Mouse (Mus musculus): ENCODE measurements around the gene Pithd1. TPM values are rescaled to one million over a fixed set of nuclear protein-coding genes. Genes with fewer than 3 reads are reported as not detected.

Gene Pithd1
- total RNA-seq (2012; rRNA removed): 75.5 and 77.7 TPM in 2 replicates
- 10 to 100 TPM in 1 of 2 experiments, not detected in 1; 62.8 TPM for polyA plus RNA-seq (2012; ENCODE audit: insufficient read depth in 1 of 2, insufficient read length in 2 of 2, low read depth in 1 of 2, low replicate concordance in 2 of 2, missing spikeins in 1 of 2)

DNA sequence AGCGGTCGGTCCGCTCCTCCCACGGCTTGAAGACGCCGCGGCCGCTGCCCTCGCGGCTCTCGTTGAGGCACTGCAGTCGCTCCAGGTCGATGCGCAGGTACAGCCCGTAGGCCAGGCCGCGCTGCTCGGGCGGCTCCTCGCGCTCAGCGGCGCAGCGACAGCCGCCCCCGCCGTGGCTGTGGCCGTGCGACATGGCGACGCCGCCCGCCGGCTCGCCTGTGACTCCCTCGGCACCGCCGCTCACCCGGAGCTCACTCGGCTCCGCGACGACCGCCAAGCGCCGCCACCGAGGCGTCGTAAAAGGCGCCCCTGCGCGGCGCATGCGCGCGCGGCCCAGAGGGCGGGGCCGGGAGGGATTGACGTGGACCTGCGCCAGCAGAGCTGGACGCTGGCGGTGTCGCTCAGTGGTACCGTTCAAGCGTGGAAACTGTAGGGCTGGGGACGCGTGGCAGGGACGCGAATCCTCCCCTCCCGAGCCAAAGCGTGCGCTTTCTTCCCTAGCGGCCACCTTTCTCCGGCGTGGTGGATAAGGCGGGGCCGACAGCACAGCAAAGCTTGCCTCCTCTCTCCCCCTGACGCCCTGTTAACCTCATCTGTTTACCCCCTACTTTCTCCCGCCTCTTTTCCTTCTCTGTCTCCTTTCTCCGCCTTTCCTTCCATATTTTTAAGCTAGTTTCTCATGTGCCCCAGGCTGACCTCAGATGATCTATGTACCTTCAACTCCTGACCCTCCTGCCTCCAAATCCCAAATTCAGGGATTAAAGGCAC is at the start of gene Pithd1:
Pithd1 (minus strand) TSS at position 322 of the 768 bp plus-strand sequence.
- peak within 1 kb of the TSS; percentile 96 for H3K9ac ChIP-seq (ENCODE audit: control insufficient read depth, low read depth, low read length, poor library complexity, severe bottlenecking)
- TF ChIP-seq POLR2AphosphoS2 (IDR thresholded peaks at IDR 0.05; ENCODE audit: low read length) (peak; percentile 81; the same call in 1 of the 2 replicates), NRF1 (IDR thresholded peaks at IDR 0.05; ENCODE audit: insufficient read depth, low read depth, low read length, poor library complexity, severe bottlenecking) (peak; percentile 97), TBP (IDR thresholded peaks at IDR 0.05; ENCODE audit: low read depth, low read length) (peak; percentile 81), CTCF (IDR thresholded peaks at IDR 0.05 in 2 of 3, conservative IDR thresholded peaks at IDR 0.05 in 1 of 3; ENCODE audit: control insufficient read depth in 1 of 3, insufficient read depth in 1 of 3, low read depth in 2 of 3, low read length in 3 of 3, poor library complexity in 1 of 3, severe bottlenecking in 1 of 3) (peak in 1 of 3 experiments; percentile 15; a peak in 1 of 6 replicates), ZMIZ1 (IDR thresholded peaks at IDR 0.05; ENCODE audit: low read depth, low read length) (peak; percentile 91), SIN3A (IDR thresholded peaks at IDR 0.05; ENCODE audit: low read length) (peak; percentile 65), EP300 (IDR thresholded peaks at IDR 0.05; ENCODE audit: low read depth in 1 of 2, low read length in 2 of 2) (no peak; a peak in 1 of 4 replicates), HCFC1 (IDR thresholded peaks at IDR 0.05; ENCODE audit: low read depth, low read length) (peak; percentile 81), MYC (IDR thresholded peaks at IDR 0.05; ENCODE audit: low read depth, low read length) (0 out of 2 replicates have a peak, but pooled peaks have one; percentile 20), MAX (IDR thresholded peaks at IDR 0.05; ENCODE audit: low read length) (no peak; the same call in 1 of the 2 replicates), MEF2A (IDR thresholded peaks at IDR 0.05; ENCODE audit: extremely low read depth, insufficient replicate concordance, low read depth, low read length, poor library complexity, severe bottlenecking) (0 out of 2 replicates have a peak, but pooled peaks have one; percentile 9), POLR2A (IDR thresholded peaks at IDR 0.05; ENCODE audit: control insufficient read depth in 1 of 2, insufficient read depth in 1 of 2, low read depth in 1 of 2, low read length in 2 of 2, poor library complexity in 1 of 2) (peak; percentile 96 to 98), TCF12 (IDR thresholded peaks at IDR 0.05; ENCODE audit: low read depth, low read length) (peak; percentile 79), ELF1 (IDR thresholded peaks at IDR 0.05; ENCODE audit: low read depth, low read length) (no peak), BHLHE40 (IDR thresholded peaks at IDR 0.05; ENCODE audit: borderline replicate concordance, low read depth, low read length) (no peak), NELFE (IDR thresholded peaks at IDR 0.05; ENCODE audit: low read depth, low read length) (peak; percentile 97), MXI1 (IDR thresholded peaks at IDR 0.05; ENCODE audit: low read depth, low read length) (peak; percentile 71), E2F4 (IDR thresholded peaks at IDR 0.05; ENCODE audit: borderline replicate concordance, low read depth, low read length) (0 out of 2 replicates have a peak, but pooled peaks have one; percentile 46)
- peak within 1 kb of the TSS; percentile 60 for H3K27ac ChIP-seq (ENCODE audit: control insufficient read depth, low read depth, low read length)
- peak within 1 kb of the TSS; percentile 67 to 83 for H3K4me3 ChIP-seq (ENCODE audit: control insufficient read depth in 1 of 2, insufficient read depth in 1 of 2, low read depth in 2 of 2, low read length in 2 of 2)
- H3K27me3 ChIP-seq (ENCODE audit: control insufficient read depth in 1 of 2, insufficient read depth in 2 of 2, low read length in 2 of 2): no peaks in the 10 kb centered on the region
- peaks cover 6 to 33% of the 10 kb centered on the region in 2 experiments; a peak in 3 of 4 replicates for H3K4me1 ChIP-seq (ENCODE audit: control insufficient read depth in 1 of 2, insufficient read depth in 2 of 2, low read length in 2 of 2)
- H3K79me2 ChIP-seq (ENCODE audit: control insufficient read depth, insufficient read depth, low read length, poor library complexity): peaks cover 23% of the 10 kb centered on the region
- peak; percentile 95 for DNase-seq (ENCODE audit: low read depth, low spot score)
- no peaks in the 10 kb centered on the region for H3K9me3 ChIP-seq (replicated peaks; ENCODE audit: insufficient read depth, low read length)
- peaks cover 15 to 37% of the 10 kb centered on the region in 2 experiments for H3K36me3 ChIP-seq (ENCODE audit: control insufficient read depth in 1 of 2, insufficient read depth in 2 of 2, low read length in 2 of 2)
